Mouse (Mus musculus) neural tube, embryonic 15.5 days (tissue): ENCODE data around the gene Dst. TPM values are rescaled to one million over a fixed set of nuclear protein-coding genes. Genes with fewer than 3 reads are reported as not detected.
"Not testable (repeated sequence)": the region's sequence is repeated elsewhere in the genome, so short reads cannot be mapped to it uniquely, and the experiment has no call there.

ENCODE experiments used
- ATAC-seq: fragments of 200-750 bp; cut with Nextera tagmentation; 2 replicates; pipeline ENCODE4 v1.8.0; 2017; ENCODE audit warnings: mild to moderate bottlenecking, moderate TSS enrichment, moderate library complexity; ENCODE audit not compliant: low FRiP score
- H3K27ac ChIP-seq: fragments of 300-500 bp; sonication (generic); replicated peaks from 2 replicates; pipeline ENCODE4 v1.5.1; 2015; ENCODE audit warnings: mild to moderate bottlenecking, inconsistent platforms
- H3K27me3 ChIP-seq: fragments of 300-500 bp; sonication (generic); replicated peaks from 2 replicates; pipeline ENCODE4 v1.6.1; 2015; ENCODE audit warnings: inconsistent platforms
- H3K36me3 ChIP-seq: fragments of 300-500 bp; sonication (generic); 2 replicates; pipeline ENCODE4 v1.6.1; 2015; ENCODE audit warnings: inconsistent platforms
- H3K4me1 ChIP-seq: fragments of 300-500 bp; sonication (generic); 2 replicates; pipeline ENCODE4 v1.6.1; 2015; ENCODE audit warnings: inconsistent platforms
- H3K4me2 ChIP-seq: fragments of 300-500 bp; sonication (generic); 2 replicates; pipeline ENCODE4 v1.6.1; 2015; ENCODE audit warnings: inconsistent platforms, mild to moderate bottlenecking, moderate library complexity
- H3K4me3 ChIP-seq: fragments of 300-500 bp; sonication (generic); replicated peaks from 2 replicates; pipeline ENCODE4 v1.5.1; 2015; ENCODE audit warnings: mild to moderate bottlenecking, inconsistent platforms
- H3K9ac ChIP-seq: fragments of 300-500 bp; sonication (generic); replicated peaks from 2 replicates; pipeline ENCODE4 v1.6.1; 2015; ENCODE audit warnings: mild to moderate bottlenecking, inconsistent platforms
- H3K9me3 ChIP-seq: fragments of 300-500 bp; sonication (generic); replicated peaks from 2 replicates; pipeline ENCODE4 v1.6.1; 2016; ENCODE audit warnings: inconsistent platforms
- WGBS: fragments of 180-500 bp; shearing (Covaris S2); methylation state at CpG from one replicate; pipeline ENCODE4 v1.1.7; 2015; ENCODE audit warnings: mixed read lengths; 5-methylcytosine and 5-hydroxymethylcytosine counted together
- polyA plus RNA-seq: library from polyadenylated mRNA; unstranded; fragments of >200 nt; fragmentation: Nextera tagmentation; extraction: Ambion mirVana; gene quantifications from 2 replicates; pipeline ENCODE4 v1.2.1, GENCODE M21; 2015

The Dst gene
- polyA plus RNA-seq, 1 experiment from 2014 or later: 38.0 TPM

DNA sequence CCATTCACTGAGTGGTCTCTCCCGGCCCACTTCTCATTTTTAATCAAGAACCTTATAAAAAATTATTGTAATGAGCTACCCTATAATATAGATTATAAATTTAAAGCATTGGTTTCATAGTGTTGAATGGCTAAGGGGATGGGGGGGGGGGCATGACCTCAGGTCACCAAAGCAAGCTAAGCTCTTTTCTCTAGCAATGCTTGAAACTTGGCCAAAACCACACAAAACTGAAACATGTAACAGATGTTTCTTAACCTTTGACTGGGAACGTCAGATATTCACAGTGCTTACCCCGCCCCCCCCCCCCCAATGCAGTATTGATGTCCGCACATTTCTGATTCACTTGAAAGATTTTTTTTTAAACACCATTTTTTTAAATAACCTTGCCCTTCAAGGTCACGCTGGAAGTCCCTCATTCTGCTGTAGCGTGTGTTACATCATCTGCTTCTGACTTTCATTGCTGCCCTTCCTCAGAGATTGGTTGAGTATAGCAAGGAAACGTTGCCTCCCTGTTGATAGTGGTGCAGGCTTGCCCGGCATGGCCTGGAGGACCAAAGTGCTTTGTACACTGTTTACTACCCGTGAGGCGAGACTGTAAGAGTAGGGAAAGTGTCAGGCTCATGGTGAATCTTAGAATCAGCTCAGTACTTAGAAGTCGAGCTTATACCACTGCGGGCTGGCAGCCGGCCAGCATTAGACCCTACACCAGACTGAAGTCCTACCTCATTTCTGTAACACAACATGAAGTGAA is 380.9 kb downstream of the Dst start:
- Histone ChIP-seq H3K4me2 (no peak overlapping the region), H3K4me1 (no peaks in the 10 kb centered on the region), H3K4me3 (no peak overlapping the region), H3K27ac (no peak overlapping the region), H3K9me3 (no peaks in the 10 kb centered on the region), H3K9ac (no peak overlapping the region), H3K36me3 (peaks cover 89% of the 10 kb centered on the region), H3K27me3 (no peaks in the 10 kb centered on the region)
- 92% methylated on average over 13 of the region's 13 CpGs for WGBS
- no peak for ATAC-seq

DNA sequence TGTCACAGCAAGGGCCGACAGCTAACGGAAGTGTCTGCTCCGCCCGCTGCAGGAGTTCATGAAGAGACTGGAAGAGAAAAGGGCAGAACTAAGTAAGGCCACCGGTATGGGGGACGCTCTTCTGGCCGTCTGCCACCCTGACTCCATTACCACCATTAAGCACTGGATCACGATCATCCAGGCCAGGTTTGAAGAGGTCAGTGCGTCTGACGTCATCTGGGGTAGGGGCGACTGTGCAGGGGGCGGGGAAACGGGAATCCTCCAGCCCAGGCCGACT is 381.4 kb downstream of the Dst start:
- no peaks in the 10 kb centered on the region for H3K4me1 ChIP-seq
- H3K27me3 ChIP-seq: no peaks in the 10 kb centered on the region
- H3K4me3 ChIP-seq: no peak overlapping the region
- ATAC-seq: no peak
- no peak overlapping the region for H3K9ac ChIP-seq
- WGBS: 92% methylated on average over 14 of the region's 14 CpGs
- peaks cover 89% of the 10 kb centered on the region for H3K36me3 ChIP-seq
- no peaks in the 10 kb centered on the region for H3K9me3 ChIP-seq
- no peak overlapping the region for H3K27ac ChIP-seq
- H3K4me2 ChIP-seq: no peak overlapping the region

GRCm38 (mm10) chr1:34290321-34290720 is 382.3 kb downstream of the Dst start:
- Histone ChIP-seq H3K4me1 (no peaks in the 10 kb centered on the region), H3K36me3 (peaks cover 91% of the 10 kb centered on the region), H3K27ac (no peak overlapping the region), H3K27me3 (no peaks in the 10 kb centered on the region), H3K9ac (no peak overlapping the region), H3K9me3 (no peaks in the 10 kb centered on the region), H3K4me3 (no peak overlapping the region), H3K4me2 (no peak overlapping the region)
- 93% methylated on average over 12 of the region's 12 CpGs for WGBS
- ATAC-seq: no peak

- Histone ChIP-seq H3K4me2 (no peak overlapping the region), H3K9me3 (no peaks in the 10 kb centered on the region), H3K9ac (no peak overlapping the region), H3K4me1 (no peaks in the 10 kb centered on the region), H3K27me3 (no peaks in the 10 kb centered on the region), H3K27ac (no peak overlapping the region), H3K36me3 (peaks cover 85% of the 10 kb centered on the region), H3K4me3 (no peak overlapping the region)
- ATAC-seq: no peak
- 96% methylated on average over 14 of the region's 14 CpGs for WGBS
These were observed 385.2 kb downstream of the Dst start for GRCm38 (mm10) chr1:34293198-34293597.

DNA sequence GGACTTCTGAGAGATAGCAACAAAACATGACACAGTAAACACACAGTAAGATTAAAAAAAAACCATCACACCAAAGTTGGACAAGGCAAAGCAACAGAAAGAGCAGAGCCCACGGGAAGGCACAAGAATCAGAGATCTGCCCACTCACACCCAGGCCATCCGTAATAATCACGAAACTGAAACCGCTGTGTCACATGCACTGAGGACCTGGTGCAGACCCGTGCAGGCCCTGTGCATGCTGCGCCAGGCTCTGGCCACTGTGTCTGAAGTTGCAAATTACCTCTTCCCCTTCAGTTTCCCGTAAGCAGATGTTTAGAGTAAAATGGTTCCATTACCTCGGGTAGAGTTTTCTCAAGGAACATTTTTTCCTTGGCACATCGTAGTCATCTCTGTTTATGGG is 389.6 kb downstream of the Dst start:
- H3K27ac ChIP-seq: no peak overlapping the region
- peaks cover 66% of the 10 kb centered on the region for H3K36me3 ChIP-seq
- 86% methylated on average over 9 of the region's 9 CpGs for WGBS
- no peak for ATAC-seq
- peaks cover 10% of the 10 kb centered on the region; the same call in 1 of the 2 replicates for H3K4me1 ChIP-seq
- no peaks in the 10 kb centered on the region for H3K9me3 ChIP-seq
- no peak overlapping the region for H3K9ac ChIP-seq
- H3K4me3 ChIP-seq: no peak overlapping the region
- H3K27me3 ChIP-seq: no peaks in the 10 kb centered on the region
- no peak overlapping the region for H3K4me2 ChIP-seq

- Histone ChIP-seq H3K36me3 (peaks cover 63% of the 10 kb centered on the region), H3K4me3 (no peak overlapping the region), H3K4me1 (peaks cover 10% of the 10 kb centered on the region; the same call in 1 of the 2 replicates), H3K27ac (no peak overlapping the region), H3K9ac (no peak overlapping the region), H3K27me3 (no peaks in the 10 kb centered on the region), H3K4me2 (no peak overlapping the region), H3K9me3 (no peaks in the 10 kb centered on the region)
- no peak for ATAC-seq
- 50% methylated on average over 18 of the region's 18 CpGs for WGBS
These were observed 390.7 kb downstream of the Dst start for GRCm38 (mm10) chr1:34298631-34299184.

DNA sequence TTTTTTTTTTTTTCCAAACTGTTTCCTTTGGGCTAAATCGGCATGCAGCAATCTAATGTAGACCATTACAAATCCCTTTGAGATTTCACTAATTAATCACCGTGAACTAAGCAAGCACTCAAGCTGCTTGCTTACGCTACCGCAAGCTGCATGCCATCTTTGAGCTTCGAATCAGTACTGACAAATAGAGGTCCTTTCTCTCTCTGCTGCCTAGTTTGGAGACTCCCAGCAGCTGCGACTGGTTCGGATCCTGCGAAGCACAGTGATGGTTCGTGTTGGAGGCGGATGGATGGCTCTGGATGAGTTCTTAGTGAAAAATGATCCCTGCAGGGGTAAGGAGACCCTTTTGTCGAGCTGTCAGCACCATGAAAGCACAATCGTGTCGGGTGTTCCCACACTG is 391.5 kb downstream of the Dst start:
- peaks cover 10% of the 10 kb centered on the region; the same call in 1 of the 2 replicates for H3K4me1 ChIP-seq
- 44% methylated on average over 13 of the region's 13 CpGs for WGBS
- no peak for ATAC-seq
- H3K4me3 ChIP-seq: no peak overlapping the region
- no peak overlapping the region for H3K9ac ChIP-seq
- no peak overlapping the region for H3K4me2 ChIP-seq
- no peak overlapping the region for H3K27ac ChIP-seq
- H3K27me3 ChIP-seq: no peaks in the 10 kb centered on the region
- no peaks in the 10 kb centered on the region for H3K9me3 ChIP-seq
- H3K36me3 ChIP-seq: peaks cover 57% of the 10 kb centered on the region

- H3K27me3 ChIP-seq: no peaks in the 10 kb centered on the region
- H3K4me2 ChIP-seq: no peak overlapping the region
- H3K27ac ChIP-seq: no peak overlapping the region
- H3K4me1 ChIP-seq: peaks cover 10% of the 10 kb centered on the region; the same call in 1 of the 2 replicates
- H3K4me3 ChIP-seq: no peak overlapping the region
- no peaks in the 10 kb centered on the region for H3K9me3 ChIP-seq
- no peak for ATAC-seq
- peaks cover 54% of the 10 kb centered on the region for H3K36me3 ChIP-seq
- no peak overlapping the region for H3K9ac ChIP-seq
- 78% methylated on average over 13 of the region's 13 CpGs for WGBS
These were observed 392.4 kb downstream of the Dst start for GRCm38 (mm10) chr1:34300309-34300980.

DNA sequence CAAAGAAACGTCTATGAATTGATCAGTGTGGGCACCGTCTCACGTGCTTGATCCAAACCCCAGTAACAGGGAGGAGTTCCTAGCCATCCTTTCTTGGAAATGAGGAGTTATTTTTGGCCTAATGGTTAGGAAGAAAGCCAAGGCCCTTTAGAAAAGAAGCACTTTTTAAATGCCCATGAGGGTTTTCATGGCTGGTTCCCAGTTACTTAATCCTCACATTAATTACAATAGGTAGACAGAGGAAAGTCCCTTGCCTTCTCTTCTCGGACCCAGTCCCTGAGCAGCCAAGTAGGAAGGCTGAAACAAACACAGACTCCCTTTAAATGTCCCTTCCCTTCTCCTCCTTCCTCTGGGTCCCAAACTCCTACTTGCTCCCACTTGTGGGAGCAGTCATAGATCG is 396.2 kb downstream of the Dst start:
- Histone ChIP-seq H3K9me3 (no peaks in the 10 kb centered on the region), H3K9ac (no peak overlapping the region), H3K27ac (no peak overlapping the region), H3K4me2 (no peak overlapping the region), H3K4me1 (peaks cover 5% of the 10 kb centered on the region; the same call in 1 of the 2 replicates), H3K4me3 (no peak overlapping the region), H3K36me3 (peaks cover 61% of the 10 kb centered on the region), H3K27me3 (no peaks in the 10 kb centered on the region)
- 80% methylated on average over 5 of the region's 5 CpGs for WGBS
- ATAC-seq: no peak

DNA sequence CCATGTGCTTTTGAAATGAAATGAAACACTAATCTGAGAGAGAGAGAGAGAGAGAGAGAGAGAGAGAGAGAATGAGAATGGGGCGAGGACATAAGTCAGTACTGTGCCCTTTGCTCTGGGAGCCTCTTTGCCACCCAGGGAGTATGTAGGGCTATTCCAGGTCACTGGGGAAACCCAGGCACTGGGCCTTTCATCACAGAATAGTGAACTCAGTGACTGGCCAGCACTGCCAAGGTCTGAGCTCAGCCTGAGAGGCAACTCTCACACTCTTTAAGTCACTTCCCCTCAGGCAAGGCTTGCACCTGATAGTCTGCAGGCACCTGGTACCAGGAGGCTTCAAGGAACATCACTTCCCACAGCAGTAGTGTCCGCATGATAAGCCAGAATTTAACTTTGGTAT is 398.7 kb downstream of the Dst start:
- Histone ChIP-seq H3K9me3 (no peaks in the 10 kb centered on the region), H3K9ac (no peak overlapping the region), H3K4me2 (no peak overlapping the region), H3K27me3 (no peaks in the 10 kb centered on the region), H3K27ac (no peak overlapping the region), H3K4me3 (no peak overlapping the region), H3K36me3 (peaks cover 50% of the 10 kb centered on the region), H3K4me1 (no peaks in the 10 kb centered on the region)
- WGBS: 95% methylated on average over 2 of the region's 2 CpGs
- no peak for ATAC-seq

DNA sequence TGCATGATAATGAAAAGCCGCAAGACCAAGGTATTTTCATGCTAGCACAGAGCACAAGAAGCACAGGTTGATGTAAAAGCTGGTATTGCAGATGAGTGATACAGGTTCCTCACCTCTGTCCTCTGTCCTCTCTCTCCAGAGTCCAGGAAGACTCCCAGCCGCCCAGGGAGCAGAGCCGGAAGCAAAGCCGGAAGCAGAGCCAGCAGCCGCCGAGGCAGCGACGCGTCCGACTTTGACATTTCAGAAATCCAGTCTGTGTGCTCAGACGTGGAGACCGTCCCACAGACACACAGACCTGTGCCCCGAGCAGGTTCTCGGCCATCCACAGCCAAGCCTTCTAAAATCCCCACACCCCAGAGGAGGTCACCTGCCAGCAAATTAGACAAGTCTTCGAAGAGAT is 399.2 kb downstream of the Dst start:
- no peaks in the 10 kb centered on the region for H3K9me3 ChIP-seq
- no peak overlapping the region for H3K4me3 ChIP-seq
- WGBS: 98% methylated on average over 15 of the region's 15 CpGs
- peaks cover 47% of the 10 kb centered on the region for H3K36me3 ChIP-seq
- H3K9ac ChIP-seq: no peak overlapping the region
- H3K4me2 ChIP-seq: no peak overlapping the region
- H3K4me1 ChIP-seq: no peaks in the 10 kb centered on the region
- no peak overlapping the region for H3K27ac ChIP-seq
- no peaks in the 10 kb centered on the region for H3K27me3 ChIP-seq
- no peak for ATAC-seq

GRCm38 (mm10) chr1:34308841-34309240 is 400.8 kb downstream of the Dst start:
- H3K36me3 ChIP-seq: peaks cover 33% of the 10 kb centered on the region
- H3K4me2 ChIP-seq, H3K9me3 ChIP-seq, H3K27me3 ChIP-seq, H3K9ac ChIP-seq, H3K4me1 ChIP-seq, ATAC-seq, H3K4me3 ChIP-seq, H3K27ac ChIP-seq: not testable (repeated sequence)
- 98% methylated on average over 3 of the region's 3 CpGs for WGBS
